17 mouse cellular contexts compared by ENCODE assay signal in the genomic region with DNA sequence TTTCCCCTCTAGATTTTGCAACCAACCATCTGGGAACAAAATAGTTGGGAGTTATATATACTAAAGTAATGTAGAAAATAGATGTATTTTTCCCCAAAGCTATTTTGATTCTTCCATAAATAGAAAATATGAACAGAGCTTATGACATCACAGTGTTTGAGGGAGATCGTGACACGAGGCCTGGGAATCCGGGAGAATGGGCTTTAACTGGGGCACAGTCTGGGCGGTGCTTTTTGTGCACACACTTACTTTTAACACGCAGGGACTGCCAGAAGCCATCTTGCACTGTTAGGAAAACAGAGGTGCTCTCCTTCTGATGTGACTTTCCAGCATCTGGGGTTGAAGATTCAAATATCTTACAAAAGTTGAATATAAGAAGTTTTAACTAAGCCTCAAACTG.
"Had no signal": no experiment of that assay in that cellular context is flagged by ENCODE, and none has a peak within 500 bp of the region (broad histone marks: within the 10 kb centered on the region; RNA-seq: fewer than 3 reads in every experiment).

No protein-coding gene starts in this region.

- ATAC-seq: liver, embryonic 12.5 days; liver, postnatal 0 days; lung, postnatal 0 days; midbrain, embryonic 13.5 days; midbrain, embryonic 15.5 days; midbrain, embryonic 16.5 days had no signal

- DNase-seq: left cerebral cortex, postnatal 4 days; liver; liver, embryonic 13.5 days; liver, postnatal 0 days; lung, adult 18-20 months; lung, adult 2 months; lung, embryonic 14.5 days; lung, postnatal 10 days; lung, postnatal 14 days; lung, postnatal 36 days; lung, postnatal 4 days; midbrain, embryonic 14.5 days had no signal
